Mouse (Mus musculus): Measurements from ENCODE around the gene Cd209a.

DNA sequence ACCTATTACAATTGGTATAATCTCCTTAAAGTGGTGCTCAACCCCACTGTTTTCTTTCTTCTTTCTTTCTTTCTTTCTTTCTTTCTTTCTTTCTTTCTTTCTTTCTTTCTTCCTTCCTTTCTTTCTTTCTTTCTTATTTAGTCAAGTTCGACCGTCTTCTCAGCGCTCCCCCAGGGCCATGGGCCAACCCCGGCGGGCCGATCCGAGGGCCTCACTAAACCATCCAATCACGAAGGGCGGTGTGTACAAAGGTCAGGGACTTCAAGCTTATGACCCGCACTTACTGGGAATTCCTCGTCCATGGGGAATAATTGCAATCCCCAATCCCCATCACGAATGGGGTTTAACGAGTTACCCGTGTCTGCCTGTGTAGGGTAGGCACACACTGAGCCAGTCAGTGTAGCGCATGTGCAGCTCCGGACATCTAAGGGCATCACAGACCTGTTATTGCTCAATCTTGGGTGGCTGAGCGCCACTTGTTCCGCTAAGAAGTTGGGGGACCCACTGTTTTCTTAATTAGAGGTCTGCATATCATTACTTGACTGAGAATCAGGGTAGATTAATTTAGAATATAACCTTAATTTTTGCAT lies 5.6 kb upstream of the Cd209a start:
- no peak for TF ChIP-seq CTCF (IDR thresholded peaks at IDR 0.05; ENCODE audit: low read depth, low read length)
- no peak for TF ChIP-seq GATA1 (IDR thresholded peaks at IDR 0.05; ENCODE audit: borderline replicate concordance, low read length)
